Mouse (Mus musculus): ENCODE measurements around the gene Ppp2r5c. TPM values are rescaled to one million over a fixed set of nuclear protein-coding genes. Genes with fewer than 3 reads are reported as not detected.

The Ppp2r5c gene
- polyA plus RNA-seq, 1 experiment = 171 TPM

DNA sequence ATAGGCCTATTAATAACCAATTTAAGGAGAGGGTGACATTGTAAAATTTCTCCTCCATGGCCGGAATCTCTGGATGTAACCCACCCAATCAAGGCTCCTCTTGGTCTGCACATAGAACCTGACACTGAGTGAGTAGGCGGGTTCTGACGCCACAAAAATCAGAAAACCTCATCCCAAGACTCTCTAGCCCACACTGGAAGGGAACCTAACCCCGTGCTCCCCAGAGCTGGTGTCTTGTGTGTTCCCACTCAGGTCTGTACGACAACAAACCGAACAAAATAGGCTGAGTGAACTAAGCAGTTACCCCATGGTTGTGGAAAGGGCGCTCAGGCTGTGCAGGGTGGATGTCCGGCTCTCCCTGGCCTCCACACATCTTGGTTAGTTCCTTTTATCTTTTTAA is 48.3 kb downstream of the Ppp2r5c start:
- peaks cover 2% of the 10 kb centered on the region; the same call in 1 of the 2 replicates for H3K4me1 ChIP-seq (ENCODE audit: control insufficient read depth, insufficient read depth, low read length)
- no peak overlapping the region for H3K4me3 ChIP-seq (ENCODE audit: insufficient read depth, low read length)
- no peak overlapping the region for H3K27ac ChIP-seq (ENCODE audit: insufficient read depth, low read length)
- TF ChIP-seq CTCF (IDR thresholded peaks at IDR 0.05; ENCODE audit: borderline replicate concordance, insufficient read depth, low read length) (no peak), POLR2A (IDR thresholded peaks at IDR 0.05; ENCODE audit: low read depth, low read length) (no peak)

DNA sequence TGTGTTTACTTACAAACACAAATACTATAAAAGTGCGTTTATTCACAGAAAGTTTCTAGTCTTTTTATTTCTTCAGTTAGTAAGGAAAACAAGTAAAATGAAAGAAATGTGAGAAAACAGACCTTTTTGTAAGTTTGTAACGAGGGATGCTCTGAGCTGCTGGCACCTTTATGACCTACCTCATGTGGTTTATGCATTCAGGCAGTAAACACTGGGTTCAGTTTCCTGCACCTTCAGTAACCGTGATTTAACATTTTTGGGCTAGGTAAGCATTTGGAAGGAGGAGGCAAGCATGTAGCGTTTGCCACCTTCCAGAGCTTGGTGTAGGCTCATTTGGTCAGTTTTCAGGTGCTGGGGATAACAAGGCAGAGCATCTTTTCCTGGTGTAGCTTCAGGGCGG is 49.1 kb downstream of the Ppp2r5c start:
- H3K27ac ChIP-seq (ENCODE audit: insufficient read depth, low read length) = no peak overlapping the region
- H3K4me1 ChIP-seq (ENCODE audit: control insufficient read depth, insufficient read depth, low read length) = peaks cover 2% of the 10 kb centered on the region; the same call in 1 of the 2 replicates
- TF ChIP-seq CTCF (IDR thresholded peaks at IDR 0.05; ENCODE audit: borderline replicate concordance, insufficient read depth, low read length) (no peak), POLR2A (IDR thresholded peaks at IDR 0.05; ENCODE audit: low read depth, low read length) (no peak)
- no peak overlapping the region for H3K4me3 ChIP-seq (ENCODE audit: insufficient read depth, low read length)

DNA sequence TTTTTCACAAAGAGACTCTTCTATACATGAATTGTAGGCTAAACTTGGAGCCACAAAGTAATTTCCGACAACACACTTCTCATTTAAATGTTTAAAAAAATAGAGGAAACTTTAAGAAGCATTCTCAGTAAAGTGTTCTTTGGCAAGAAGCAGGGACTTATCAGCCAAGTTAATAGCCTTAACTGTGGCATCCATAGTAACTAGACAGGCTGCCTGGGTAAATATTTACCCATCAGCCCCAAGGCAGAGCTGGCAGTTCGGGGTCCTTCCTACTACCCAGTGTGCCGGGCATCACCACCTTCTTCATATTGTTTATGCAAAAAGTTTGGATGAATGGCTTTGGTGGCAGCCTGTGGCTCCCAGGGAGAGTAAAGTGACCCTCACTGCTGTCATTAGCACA is 50.1 kb downstream of the Ppp2r5c start:
- H3K4me1 ChIP-seq (ENCODE audit: control insufficient read depth, insufficient read depth, low read length) = peaks cover 2% of the 10 kb centered on the region; the same call in 1 of the 2 replicates
- no peak overlapping the region for H3K27ac ChIP-seq (ENCODE audit: insufficient read depth, low read length)
- H3K4me3 ChIP-seq (ENCODE audit: insufficient read depth, low read length) = no peak overlapping the region
- TF ChIP-seq POLR2A (IDR thresholded peaks at IDR 0.05; ENCODE audit: low read depth, low read length) (no peak), CTCF (IDR thresholded peaks at IDR 0.05; ENCODE audit: borderline replicate concordance, insufficient read depth, low read length) (no peak)

DNA sequence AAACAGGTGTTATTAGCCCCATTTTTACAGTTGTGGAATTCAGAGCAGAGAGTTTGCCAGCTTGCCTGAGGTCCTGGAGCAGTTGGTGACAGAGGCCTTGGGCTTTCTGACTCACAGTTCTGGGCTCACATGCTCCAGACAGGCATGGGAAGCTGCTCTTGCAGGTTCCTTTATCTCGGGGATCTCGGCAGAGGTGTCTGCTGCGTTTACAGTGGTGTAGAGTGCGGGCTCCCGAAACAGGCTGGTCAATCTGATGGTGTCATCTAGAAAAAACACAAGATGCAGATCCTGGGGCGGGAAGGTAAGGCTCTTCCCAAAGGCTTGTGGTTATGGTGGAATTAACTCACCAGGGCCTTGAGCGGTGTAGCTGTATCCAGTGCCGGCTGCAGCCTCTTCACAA is 50.6 kb downstream of the Ppp2r5c start:
- H3K4me1 ChIP-seq (ENCODE audit: control insufficient read depth, insufficient read depth, low read length) = peaks cover 2% of the 10 kb centered on the region; the same call in 1 of the 2 replicates
- no peak overlapping the region for H3K4me3 ChIP-seq (ENCODE audit: insufficient read depth, low read length)
- TF ChIP-seq CTCF (IDR thresholded peaks at IDR 0.05; ENCODE audit: borderline replicate concordance, insufficient read depth, low read length) (no peak), POLR2A (IDR thresholded peaks at IDR 0.05; ENCODE audit: low read depth, low read length) (no peak)
- no peak overlapping the region for H3K27ac ChIP-seq (ENCODE audit: insufficient read depth, low read length)

DNA sequence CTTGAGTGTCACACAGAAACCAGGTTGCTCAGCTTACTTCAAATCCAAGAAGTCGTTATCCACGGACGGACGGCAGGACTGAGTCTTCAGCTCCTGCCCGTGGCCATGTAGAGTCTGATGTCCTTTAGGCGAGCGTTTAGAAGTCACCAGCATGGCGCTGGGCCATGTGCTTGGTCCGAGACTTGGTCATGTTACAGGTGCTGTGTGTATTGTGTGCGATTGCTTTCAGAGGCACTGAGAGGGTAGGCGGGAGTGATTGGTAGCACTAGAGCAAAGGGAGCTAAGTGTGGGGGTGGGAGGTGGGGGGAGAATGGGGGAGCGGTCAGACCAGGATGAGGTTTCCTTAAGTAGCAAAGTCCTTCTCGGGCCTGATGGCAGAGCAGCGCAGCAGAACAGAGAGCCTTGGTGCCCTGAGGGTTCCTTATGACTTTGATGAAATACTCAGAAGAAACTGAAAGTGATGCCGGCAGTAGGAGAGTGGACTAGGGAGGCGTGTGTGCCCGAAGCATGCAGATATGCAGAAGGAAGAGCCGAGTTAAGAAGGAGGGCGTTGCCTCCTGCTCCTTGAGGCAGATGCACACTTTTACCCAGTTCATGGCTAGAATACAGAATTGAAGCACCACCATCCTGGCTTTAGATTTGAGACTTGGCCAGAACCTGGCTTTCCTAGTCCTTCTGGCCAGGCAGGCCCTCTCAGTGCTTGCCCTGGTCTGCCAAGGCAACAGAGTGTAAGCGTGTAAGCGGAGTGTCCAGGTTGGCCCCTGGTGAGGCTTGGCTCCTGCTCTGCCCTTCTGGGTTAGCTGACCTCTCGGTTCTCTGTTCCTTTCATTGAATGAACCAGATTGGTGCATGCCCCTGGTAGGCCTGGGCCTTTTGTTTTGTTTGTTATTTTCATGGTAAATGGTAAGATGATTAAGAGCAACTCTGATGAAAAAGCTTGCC is 51.6 kb downstream of the Ppp2r5c start:
- TF ChIP-seq CTCF (IDR thresholded peaks at IDR 0.05; ENCODE audit: borderline replicate concordance, insufficient read depth, low read length) (no peak), POLR2A (IDR thresholded peaks at IDR 0.05; ENCODE audit: low read depth, low read length) (no peak)
- Histone ChIP-seq H3K4me3 (ENCODE audit: insufficient read depth, low read length) (no peak overlapping the region), H3K27ac (ENCODE audit: insufficient read depth, low read length) (no peak overlapping the region), H3K4me1 (ENCODE audit: control insufficient read depth, insufficient read depth, low read length) (peaks cover 6% of the 10 kb centered on the region; the same call in 1 of the 2 replicates)

DNA sequence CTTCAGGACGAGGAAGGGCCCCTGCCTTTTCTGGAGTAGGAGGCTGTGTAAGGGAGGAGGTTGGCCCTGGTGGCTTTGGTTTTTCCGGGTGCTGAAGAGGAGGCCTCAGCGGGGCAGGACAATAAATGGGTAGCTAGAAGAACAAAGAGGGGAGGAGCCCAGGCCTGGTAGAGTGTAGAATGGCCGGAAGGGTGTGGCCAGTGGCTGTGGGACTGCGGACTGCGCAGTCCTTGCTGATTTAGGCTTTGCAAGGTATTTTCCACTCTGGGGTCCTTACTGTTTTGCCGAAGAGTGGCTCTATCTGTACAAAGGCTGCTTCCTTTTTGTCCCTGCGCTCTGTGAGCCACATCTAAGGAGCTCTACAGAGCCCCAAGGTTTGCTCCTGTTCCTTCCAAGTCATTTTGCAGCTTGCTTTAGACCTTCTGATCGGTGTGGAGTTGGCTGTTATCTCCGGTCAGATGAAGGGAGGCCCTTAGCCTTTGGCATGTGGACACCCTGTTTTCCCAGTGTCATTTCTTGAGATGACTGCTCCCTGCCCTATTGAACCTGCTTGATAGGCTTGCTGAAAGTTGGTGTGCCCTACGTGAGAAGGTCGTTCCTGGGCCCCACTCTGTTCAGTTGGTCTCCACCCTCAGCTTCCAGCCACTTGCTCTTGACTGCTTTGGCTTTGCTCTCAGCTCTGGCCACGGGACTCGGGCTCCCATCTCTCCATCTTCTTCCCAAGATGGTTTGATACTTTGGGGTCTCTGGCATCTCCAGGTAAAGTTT is 52.5 kb downstream of the Ppp2r5c start:
- Histone ChIP-seq H3K4me1 (ENCODE audit: control insufficient read depth, insufficient read depth, low read length) (peaks cover 7% of the 10 kb centered on the region; the same call in 1 of the 2 replicates), H3K4me3 (ENCODE audit: insufficient read depth, low read length) (no peak overlapping the region), H3K27ac (ENCODE audit: insufficient read depth, low read length) (no peak overlapping the region)
- no peak for TF ChIP-seq POLR2A (IDR thresholded peaks at IDR 0.05; ENCODE audit: low read depth, low read length)
- no peak for TF ChIP-seq CTCF (IDR thresholded peaks at IDR 0.05; ENCODE audit: borderline replicate concordance, insufficient read depth, low read length)

DNA sequence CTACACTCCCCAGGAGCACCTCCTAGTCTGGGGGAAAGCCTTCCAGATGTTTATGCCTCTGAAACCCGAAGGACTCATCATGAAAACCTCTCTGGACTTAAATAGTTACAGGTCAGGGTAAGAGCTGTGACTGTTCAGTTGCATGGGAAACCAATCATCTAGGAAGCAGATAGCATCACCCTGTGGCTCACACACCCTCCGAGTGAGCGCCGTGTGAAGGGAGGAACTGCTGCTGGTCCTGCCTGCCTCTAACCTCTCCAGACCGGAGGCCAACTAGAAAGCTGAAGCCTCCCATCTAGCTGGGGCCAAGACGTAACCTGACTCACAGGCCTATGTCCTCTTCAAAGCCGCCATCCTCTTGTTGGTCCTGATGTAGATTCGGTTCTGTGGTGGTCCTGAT is 53.2 kb downstream of the Ppp2r5c start:
- TF ChIP-seq CTCF (IDR thresholded peaks at IDR 0.05; ENCODE audit: borderline replicate concordance, insufficient read depth, low read length) = no peak
- TF ChIP-seq POLR2A (IDR thresholded peaks at IDR 0.05; ENCODE audit: low read depth, low read length) = no peak
- peaks cover 7% of the 10 kb centered on the region; the same call in 1 of the 2 replicates for H3K4me1 ChIP-seq (ENCODE audit: control insufficient read depth, insufficient read depth, low read length)
- H3K27ac ChIP-seq (ENCODE audit: insufficient read depth, low read length) = no peak overlapping the region
- no peak overlapping the region for H3K4me3 ChIP-seq (ENCODE audit: insufficient read depth, low read length)

DNA sequence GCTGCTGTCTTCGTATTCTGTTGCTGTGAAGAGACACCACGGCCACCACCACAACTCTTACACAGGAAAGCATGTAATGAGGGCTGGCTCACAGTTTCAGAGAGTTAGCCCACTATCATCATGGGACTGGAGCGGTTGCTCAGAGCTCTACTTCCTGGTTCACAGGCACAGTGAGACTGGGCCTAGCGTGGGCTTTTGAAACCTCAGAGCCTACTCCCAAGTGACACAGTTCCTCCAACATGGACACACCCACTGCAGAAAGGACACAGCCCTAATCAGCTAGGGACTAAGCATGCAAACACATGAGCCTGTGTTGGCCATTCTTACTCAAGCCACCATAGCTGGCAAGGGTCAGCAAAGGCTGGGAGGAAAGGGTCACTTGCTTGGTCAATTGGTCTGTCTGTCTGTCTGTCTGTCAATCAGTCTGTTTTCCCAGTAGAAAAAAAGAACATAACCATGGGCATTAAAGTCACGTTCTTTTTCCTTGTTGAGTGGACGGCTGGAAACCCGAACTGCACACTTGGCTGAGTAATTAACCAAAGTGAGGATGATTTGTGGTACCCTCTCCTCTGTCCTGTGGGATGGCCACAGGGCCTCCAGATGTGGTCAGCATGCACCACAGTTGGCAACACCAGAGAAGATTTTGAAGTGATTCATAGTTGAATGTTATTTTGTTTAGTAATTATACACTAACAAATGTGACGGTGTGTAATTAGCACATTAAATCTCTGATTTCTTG is 56.7 kb downstream of the Ppp2r5c start:
- Histone ChIP-seq H3K4me3 (ENCODE audit: insufficient read depth, low read length) (no peak overlapping the region), H3K4me1 (ENCODE audit: control insufficient read depth, insufficient read depth, low read length) (peaks cover 5% of the 10 kb centered on the region; the same call in 1 of the 2 replicates), H3K27ac (ENCODE audit: insufficient read depth, low read length) (no peak overlapping the region)
- TF ChIP-seq POLR2A (IDR thresholded peaks at IDR 0.05; ENCODE audit: low read depth, low read length) (no peak), CTCF (IDR thresholded peaks at IDR 0.05; ENCODE audit: borderline replicate concordance, insufficient read depth, low read length) (no peak)

DNA sequence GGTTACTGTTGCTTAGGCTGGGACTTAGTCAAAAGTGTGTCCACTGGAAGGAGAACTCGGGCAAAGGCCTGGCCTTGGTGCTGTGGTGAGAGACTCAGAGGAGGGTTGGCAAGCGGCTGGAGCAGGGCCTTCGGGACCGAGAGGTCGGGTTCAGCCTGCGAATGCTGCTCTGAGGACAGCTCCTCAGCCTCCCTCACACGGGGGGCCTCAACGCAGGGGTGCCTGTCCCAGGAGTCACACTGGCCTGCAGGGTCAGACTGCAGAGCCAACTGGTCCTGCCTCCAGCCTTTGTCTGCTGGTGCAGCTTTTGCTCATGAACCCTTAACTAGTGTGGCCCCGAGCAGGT is 57.2 kb downstream of the Ppp2r5c start:
- TF ChIP-seq POLR2A (IDR thresholded peaks at IDR 0.05; ENCODE audit: low read depth, low read length) (no peak), CTCF (IDR thresholded peaks at IDR 0.05; ENCODE audit: borderline replicate concordance, insufficient read depth, low read length) (no peak)
- no peak overlapping the region for H3K4me3 ChIP-seq (ENCODE audit: insufficient read depth, low read length)
- H3K4me1 ChIP-seq (ENCODE audit: control insufficient read depth, insufficient read depth, low read length) = peaks cover 5% of the 10 kb centered on the region; the same call in 1 of the 2 replicates
- H3K27ac ChIP-seq (ENCODE audit: insufficient read depth, low read length) = no peak overlapping the region
